11 mouse cellular contexts compared by ENCODE assay signal in the genomic region with DNA sequence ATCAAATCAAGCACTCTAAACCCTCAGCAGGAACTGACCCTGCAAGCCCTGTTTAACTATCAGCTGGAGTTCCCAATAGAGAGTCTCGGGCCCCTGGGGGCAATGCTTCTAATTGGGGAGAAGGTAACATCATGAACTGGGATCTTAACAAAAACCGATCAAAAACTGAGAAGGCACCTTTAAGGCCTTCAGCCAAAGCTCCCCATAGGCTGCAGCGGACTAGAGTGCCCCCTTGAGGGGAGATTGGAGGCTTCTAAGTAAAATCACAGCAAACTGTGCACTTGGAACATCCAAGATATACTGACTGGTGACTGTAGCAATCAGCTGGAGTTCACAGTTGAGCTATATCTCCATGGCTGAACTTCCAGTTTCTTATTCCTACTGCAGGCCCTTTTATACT.
DNase-seq lines count a peak whose midpoint lies in the region; ATAC-seq and TF ChIP-seq lines count a peak whose summit lies in the region.
"Had no signal": no experiment of that assay in that cellular context is flagged by ENCODE, and none has a peak within 500 bp of the region (broad histone marks: within the 10 kb centered on the region; RNA-seq: fewer than 3 reads in every experiment).

No protein-coding gene starts in this region.

- peak; percentile 23 for DNase-seq in kidney, postnatal 10 days
- DNase-seq in 3T3-L1 (ENCODE audit: low read depth, low spot score) (peak; percentile 33), ES-E14 (ENCODE audit: low read depth, low spot score) (peak; percentile 26)
- DNase-seq in embryo, embryonic 11 days, result peak; percentile 55
- DNase-seq in spleen, postnatal 14 days (ENCODE audit: low spot score in 2 of 2), result no peak
- DNase-seq in gastrocnemius, postnatal 14 days, result no peak

- in situ Hi-C loops in ES-E14 (cut with MboI; ENCODE audit: low sequenced_read_pairs in 2 of 2, unreplicated experiment in 2 of 2), result no loop called here

- 24% methylated on average over 3 of the region's 3 CpGs for WGBS in kidney, embryonic 16.5 days

- no peaks in the 10 kb centered on the region for H3K9me3 ChIP-seq in kidney, embryonic 16.5 days (ENCODE audit: low read length)
- no peaks in the 10 kb centered on the region for H3K9me3 ChIP-seq in ES-E14 (ENCODE audit: control insufficient read depth, insufficient read depth, low read depth, low read length)
- H3K9me3 ChIP-seq: embryonic facial prominence, embryonic 13.5 days; heart, embryonic 13.5 days; limb, embryonic 12.5 days; midbrain, embryonic 12.5 days had no signal

- intact Hi-C loops in gastrocnemius, postnatal 14 days (cut with DNase I; ENCODE audit: low total_unique reads), result no loop called here

- H3K4me1 ChIP-seq in kidney, embryonic 16.5 days (ENCODE audit: insufficient read depth, low read length), result no peaks in the 10 kb centered on the region
- H3K4me1 ChIP-seq in ES-E14 (ENCODE audit: control insufficient read depth in 2 of 2, insufficient read depth in 2 of 2, low read length in 2 of 2, poor library complexity in 1 of 2), result no peaks in the 10 kb centered on the region
- H3K4me1 ChIP-seq: embryonic facial prominence, embryonic 13.5 days; heart, embryonic 13.5 days; limb, embryonic 12.5 days; midbrain, embryonic 12.5 days had no signal

- H3K9ac ChIP-seq in kidney, embryonic 16.5 days (replicated peaks; ENCODE audit: low read length), result no peak overlapping the region
- no peak overlapping the region for H3K9ac ChIP-seq in ES-E14 (ENCODE audit: insufficient read depth, low read depth, low read length, poor library complexity, severe bottlenecking)
- H3K9ac ChIP-seq: embryonic facial prominence, embryonic 13.5 days; heart, embryonic 13.5 days; limb, embryonic 12.5 days; midbrain, embryonic 12.5 days had no signal

- no peak overlapping the region for H3K4me2 ChIP-seq in kidney, embryonic 16.5 days (replicated peaks; ENCODE audit: low read depth, low read length)
- H3K4me2 ChIP-seq: embryonic facial prominence, embryonic 13.5 days; heart, embryonic 13.5 days; limb, embryonic 12.5 days; midbrain, embryonic 12.5 days had no signal

- no peak overlapping the region for H3K4me3 ChIP-seq in kidney, embryonic 16.5 days (ENCODE audit: low read length)
- no peak overlapping the region for H3K4me3 ChIP-seq in ES-E14 (ENCODE audit: insufficient read depth in 1 of 2, low read depth in 1 of 2, low read length in 2 of 2, poor library complexity in 1 of 2, severe bottlenecking in 1 of 2)
- H3K4me3 ChIP-seq: embryonic facial prominence, embryonic 13.5 days; heart, embryonic 13.5 days; limb, embryonic 12.5 days; midbrain, embryonic 12.5 days had no signal

- no peak for ATAC-seq in kidney, embryonic 16.5 days (ENCODE audit: low FRiP score, low TSS enrichment)

- H3K27ac ChIP-seq in kidney, embryonic 16.5 days (ENCODE audit: low read length), result no peak overlapping the region
- H3K27ac ChIP-seq in ES-E14 (ENCODE audit: insufficient read depth, low read depth, low read length, poor library complexity, severe bottlenecking), result no peak overlapping the region
- H3K27ac ChIP-seq: embryonic facial prominence, embryonic 13.5 days; heart, embryonic 13.5 days; limb, embryonic 12.5 days; midbrain, embryonic 12.5 days had no signal

- no peaks in the 10 kb centered on the region for H3K36me3 ChIP-seq in kidney, embryonic 16.5 days (ENCODE audit: insufficient read depth, low read length)
- H3K36me3 ChIP-seq in ES-E14 (ENCODE audit: control insufficient read depth, insufficient read depth, low read length, poor library complexity, severe bottlenecking), result no peaks in the 10 kb centered on the region
- H3K36me3 ChIP-seq: embryonic facial prominence, embryonic 13.5 days; heart, embryonic 13.5 days; limb, embryonic 12.5 days; midbrain, embryonic 12.5 days had no signal

- H3K27me3 ChIP-seq in kidney, embryonic 16.5 days (ENCODE audit: insufficient read depth, low read length), result no peaks in the 10 kb centered on the region
- H3K27me3 ChIP-seq: embryonic facial prominence, embryonic 13.5 days; heart, embryonic 13.5 days; limb, embryonic 12.5 days; midbrain, embryonic 12.5 days had no signal

TF ChIP-seq in ES-E14, 5 proteins besides CTCF, POLR2A, EP300 and RAD21:
- TF ChIP-seq HCFC1 (IDR thresholded peaks at IDR 0.05; ENCODE audit: borderline replicate concordance, insufficient read depth, low read length) (no peak), CHD2 (IDR thresholded peaks at IDR 0.05; ENCODE audit: low read depth, low read length) (no peak), ZC3H11A (IDR thresholded peaks at IDR 0.05; ENCODE audit: borderline replicate concordance, low read depth, low read length) (no peak), ZNF384 (IDR thresholded peaks at IDR 0.05; ENCODE audit: low read depth, low read length) (no peak), MAFK (IDR thresholded peaks at IDR 0.05; ENCODE audit: insufficient read depth, low read depth, low read length) (no peak)

Comparison
In these comparisons a context has a peak if more than half of its experiments do, and no peak if none do; other contexts are left out.
1. DNase-seq: peak in kidney, postnatal 10 days (single experiment), 3T3-L1 (single experiment), ES-E14 (single experiment) and embryo, embryonic 11 days (single experiment); none in spleen, postnatal 14 days (0 of 2) and gastrocnemius, postnatal 14 days (single experiment).